Mouse (Mus musculus) heart, postnatal 25 days (tissue): ENCODE data around the gene Syt9. TPM values are rescaled to one million over a fixed set of nuclear protein-coding genes. Genes with fewer than 3 reads are reported as not detected.
"Not testable (repeated sequence)": the region's sequence is repeated elsewhere in the genome, so short reads cannot be mapped to it uniquely, and the experiment has no call there.

ENCODE experiments used
- DNase-seq: peaks from one replicate; pipeline ENCODE4 v3.0.0; 2022; ENCODE audit warnings: low spot score
- intact Hi-C: fragments of 180-260 bp; cut with DNase I; formaldehyde crosslinking; loops from one replicate; pipeline ENCODE4 v1.15.1; 2025
- total RNA-seq, 2 experiments: library from RNA; stranded (reverse); gene quantifications; 2 replicates each; pipeline ENCODE4 v1.2.3; 2021

The Syt9 gene
- total RNA-seq, 2 experiments from 2014 or later: 0.08 TPM; not detected in 1

GRCm38 (mm10) chr7:107455118-107455521 is 84.6 kb downstream of the Syt9 start:
- intact Hi-C loops: no loop called here
- no peak for DNase-seq

- intact Hi-C loops: no loop called here
- no peak for DNase-seq
These were observed 90.6 kb downstream of the Syt9 start for GRCm38 (mm10) chr7:107461167-107461566.

- intact Hi-C loops: no loop called here
- no peak for DNase-seq
These were observed 91.3 kb downstream of the Syt9 start for GRCm38 (mm10) chr7:107461699-107462440.

- intact Hi-C loops: no loop called here
- DNase-seq: no peak
These were observed 92.4 kb downstream of the Syt9 start for GRCm38 (mm10) chr7:107462962-107463361.

GRCm38 (mm10) chr7:107465081-107465480 is 94.6 kb downstream of the Syt9 start:
- intact Hi-C loops: no loop called here
- DNase-seq: no peak

GRCm38 (mm10) chr7:107478979-107479965 is 108.7 kb downstream of the Syt9 start:
- intact Hi-C loops: no loop called here
- no peak for DNase-seq

- intact Hi-C loops, DNase-seq: not testable (repeated sequence)
These were observed 115.2 kb downstream of the Syt9 start for GRCm38 (mm10) chr7:107485709-107486108.

- no peak for DNase-seq
- intact Hi-C loops: no loop called here
These were observed 124.9 kb downstream of the Syt9 start for GRCm38 (mm10) chr7:107495428-107495827.

- intact Hi-C loops: no loop called here
- DNase-seq: no peak
These were observed 126.4 kb downstream of the Syt9 start for GRCm38 (mm10) chr7:107496923-107497322.

- intact Hi-C loops: no loop called here
- DNase-seq: no peak
These were observed 130.1 kb downstream of the Syt9 start for GRCm38 (mm10) chr7:107500641-107501040.

- intact Hi-C loops: no loop called here
These were observed 134.5 kb downstream of the Syt9 start for GRCm38 (mm10) chr7:107504761-107505712.

GRCm38 (mm10) chr7:107507920-107508319 is 137.4 kb downstream of the Syt9 start:
- DNase-seq: no peak
- intact Hi-C loops: no loop called here

More at GRCm38 (mm10) chr7:107504761-107505712, 134.5 kb downstream of the Syt9 start:
- no peak for DNase-seq

- no peak for DNase-seq
- intact Hi-C loops: no loop called here
These were observed 139.2 kb downstream of the Syt9 start for GRCm38 (mm10) chr7:107509740-107510139.

- intact Hi-C loops: no loop called here
- DNase-seq: no peak
These were observed 146.3 kb downstream of the Syt9 start for GRCm38 (mm10) chr7:107516704-107517410.

- no peak for DNase-seq
- intact Hi-C loops: no loop called here
These were observed 148.9 kb downstream of the Syt9 start for GRCm38 (mm10) chr7:107519256-107520025.

GRCm38 (mm10) chr7:107521411-107521810 is 150.9 kb downstream of the Syt9 start:
- intact Hi-C loops: no loop called here
- no peak for DNase-seq

- DNase-seq: no peak
- intact Hi-C loops: loop anchor here (5.0 kb wide), 1 partner anchor 309 kb away; no protein-coding TSS in a partner anchor
These were observed 155.8 kb downstream of the Syt9 start for GRCm38 (mm10) chr7:107526299-107526698.

GRCm38 (mm10) chr7:107528169-107528772 is 157.7 kb downstream of the Syt9 start:
- intact Hi-C loops: loop anchor here (5.0 kb wide), 1 partner anchor 311 kb away; no protein-coding TSS in a partner anchor
- DNase-seq: no peak
